Mouse (Mus musculus): ENCODE results near the gene Bhlha9.

The Bhlha9 gene

GRCm38 (mm10) chr11:76661790-76662468 is 10.3 kb upstream of the Bhlha9 start:
- in situ Hi-C loops (cut with MboI, MseI) = no loop called here

- in situ Hi-C loops (cut with MboI, MseI) = no loop called here
Observed at GRCm38 (mm10) chr11:76666002-76666649, 6.1 kb upstream of the Bhlha9 start.

GRCm38 (mm10) chr11:76667807-76668206 is 4.5 kb upstream of the Bhlha9 start:
- in situ Hi-C loops (cut with MboI, MseI) = no loop called here

- in situ Hi-C loops (cut with MboI, MseI) = loop anchor here (10.0 kb wide), 1 partner anchor 212 kb away; no protein-coding TSS in a partner anchor
Observed at GRCm38 (mm10) chr11:76672561-76673384, 503 bp downstream of the Bhlha9 start.

GRCm38 (mm10) chr11:76674199-76674598 is 1.9 kb downstream of the Bhlha9 start:
- in situ Hi-C loops (cut with MboI, MseI) = loop anchor here (10.0 kb wide), 1 partner anchor 211 kb away; no protein-coding TSS in a partner anchor

- in situ Hi-C loops (cut with MboI, MseI) = loop anchor here (10.0 kb wide), 1 partner anchor 210 kb away; no protein-coding TSS in a partner anchor
Observed at GRCm38 (mm10) chr11:76674704-76675103, 2.4 kb downstream of the Bhlha9 start.

GRCm38 (mm10) chr11:76679508-76679907 is 7.2 kb downstream of the Bhlha9 start, which contains the start of gene Trarg1:
Gene Trarg1 (plus strand): TSS chr11:76679808.
- in situ Hi-C loops (cut with MboI, MseI) = loop anchor here (10.0 kb wide), 1 partner anchor 205 kb away; no protein-coding TSS in a partner anchor

GRCm38 (mm10) chr11:76685604-76686003 is 13.3 kb downstream of the Bhlha9 start:
- in situ Hi-C loops (cut with MboI, MseI) = loop anchor here (5.0 kb wide), 1 partner anchor 82 kb away; no protein-coding TSS in a partner anchor

GRCm38 (mm10) chr11:76692096-76692495 is 19.8 kb downstream of the Bhlha9 start:
- in situ Hi-C loops (cut with MboI, MseI) = no loop called here

- in situ Hi-C loops (cut with MboI, MseI) = no loop called here
Observed at GRCm38 (mm10) chr11:76695810-76696209, 23.5 kb downstream of the Bhlha9 start.

GRCm38 (mm10) chr11:76699626-76700025 is 27.4 kb downstream of the Bhlha9 start:
- in situ Hi-C loops (cut with MboI, MseI) = no loop called here

GRCm38 (mm10) chr11:76707656-76708055 is 35.4 kb downstream of the Bhlha9 start:
- in situ Hi-C loops (cut with MboI, MseI) = no loop called here

- in situ Hi-C loops (cut with MboI, MseI) = no loop called here
Observed at GRCm38 (mm10) chr11:76708066-76708465, 35.8 kb downstream of the Bhlha9 start.

- in situ Hi-C loops (cut with MboI, MseI) = no loop called here
Observed at GRCm38 (mm10) chr11:76708881-76709280, 36.6 kb downstream of the Bhlha9 start.

- in situ Hi-C loops (cut with MboI, MseI) = no loop called here
Observed at GRCm38 (mm10) chr11:76709625-76710452, 37.6 kb downstream of the Bhlha9 start.

GRCm38 (mm10) chr11:76717000-76717399 is 44.7 kb downstream of the Bhlha9 start:
- in situ Hi-C loops (cut with MboI, MseI) = no loop called here

Data from T-helper 1 cell (primary cell).